Mouse (Mus musculus) naive thymus-derived CD4-positive, alpha-beta T cell, adult 2 months (primary cell): ENCODE results near the gene Sepsecs.
"Not testable (repeated sequence)": the region's sequence is repeated elsewhere in the genome, so short reads cannot be mapped to it uniquely, and the experiment has no call there.

Experiments
- DNase-seq: peaks from one replicate; pipeline ENCODE4 v3.0.0-alpha.2; 2011; ENCODE audit warnings: low read depth

Sepsecs gene

DNA sequence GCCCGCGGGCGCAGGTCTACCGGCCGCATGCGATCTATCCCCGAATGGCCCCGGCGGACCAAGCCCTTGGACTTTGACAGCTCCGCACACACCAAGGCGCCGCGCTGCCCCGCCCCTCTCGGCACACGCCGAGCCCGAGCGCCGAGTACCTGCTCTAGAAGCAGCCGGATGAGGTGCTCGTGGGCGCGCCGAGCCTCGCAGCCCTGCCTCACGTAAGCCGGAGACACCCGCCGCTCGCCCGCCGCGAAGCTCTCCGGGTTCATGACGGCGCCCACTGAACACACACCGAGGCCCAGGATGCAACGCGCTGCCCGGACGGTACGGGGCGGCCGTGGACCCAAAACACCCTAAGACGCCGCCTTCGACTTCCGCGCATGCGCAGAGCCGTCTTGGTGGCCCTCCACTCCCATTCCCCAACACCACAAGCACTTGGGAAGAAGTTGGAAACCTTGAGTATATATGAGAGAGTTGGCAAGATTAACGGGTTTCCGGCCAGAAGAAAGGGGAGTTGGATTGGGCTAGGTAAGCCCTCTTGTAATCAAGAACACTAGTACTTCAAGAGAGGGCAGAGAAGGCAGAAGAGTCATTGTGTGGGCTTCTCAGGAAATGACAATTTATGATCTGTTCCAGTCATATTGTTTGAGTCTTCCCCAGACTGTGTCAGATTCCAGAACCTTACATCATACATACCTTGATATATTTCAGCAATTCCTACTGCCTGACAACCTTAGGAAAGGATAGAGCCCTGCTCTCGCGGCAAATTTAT is at the start of gene Sepsecs:
Sepsecs (minus strand) TSS at position 283 of the 766 bp plus-strand sequence.
- peak; percentile 92 for DNase-seq

DNA sequence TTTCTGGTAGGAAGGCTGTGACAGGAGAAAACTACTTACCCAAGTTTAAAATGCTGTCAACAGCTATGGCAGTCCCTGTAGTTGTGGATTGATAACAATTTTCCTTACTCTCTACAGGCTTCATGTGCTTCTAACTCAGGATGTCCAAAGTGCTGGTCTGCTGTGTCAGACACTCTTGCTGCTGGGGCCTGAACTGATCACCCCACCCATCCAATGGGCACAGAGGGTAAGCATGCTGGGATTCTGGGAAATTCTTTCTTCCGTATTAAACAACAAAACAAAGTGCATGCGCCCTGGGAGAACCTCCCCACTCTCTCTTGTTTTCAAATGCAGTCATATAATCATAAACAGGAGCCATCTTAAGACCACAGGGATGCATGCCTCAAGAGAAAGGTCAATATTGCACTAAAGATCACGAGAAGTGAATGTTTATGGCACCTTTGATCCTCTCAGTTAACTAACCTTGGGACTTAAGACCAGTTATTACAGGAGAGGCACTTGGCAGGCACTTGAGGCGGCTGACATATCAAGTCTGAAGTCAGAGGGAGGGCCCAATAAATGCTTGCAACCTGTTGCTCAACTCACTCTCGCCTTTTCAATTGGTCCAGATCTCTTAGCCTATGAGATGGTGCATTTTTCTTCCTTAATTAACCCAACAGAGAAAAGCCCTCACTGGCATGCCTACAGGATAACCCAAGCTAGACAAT is 47.4 kb upstream of the Sepsecs start:
- no peak for DNase-seq

- DNase-seq: no peak
Observed at GRCm38 (mm10) chr5:52712704-52713103, 43.2 kb upstream of the Sepsecs start.

DNA sequence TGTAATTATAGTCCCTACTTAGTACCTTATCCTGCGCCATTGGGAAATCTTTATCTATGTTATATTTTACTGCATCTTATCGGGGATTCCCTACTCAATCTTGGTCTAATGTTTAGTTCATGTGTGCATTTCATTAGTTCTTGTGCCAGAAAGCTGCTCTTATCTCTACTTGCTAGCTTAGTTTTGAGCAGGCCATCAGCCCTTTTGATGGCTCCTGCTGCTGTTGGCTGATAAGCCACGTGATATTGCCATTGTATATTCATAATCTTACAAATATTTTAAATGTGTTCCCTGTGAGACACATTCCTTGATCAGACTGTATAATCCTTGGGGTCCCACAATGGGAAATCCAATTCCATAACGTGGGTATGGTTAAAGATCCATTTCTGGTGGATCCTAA is 35.1 kb upstream of the Sepsecs start:
- DNase-seq: no peak

DNA sequence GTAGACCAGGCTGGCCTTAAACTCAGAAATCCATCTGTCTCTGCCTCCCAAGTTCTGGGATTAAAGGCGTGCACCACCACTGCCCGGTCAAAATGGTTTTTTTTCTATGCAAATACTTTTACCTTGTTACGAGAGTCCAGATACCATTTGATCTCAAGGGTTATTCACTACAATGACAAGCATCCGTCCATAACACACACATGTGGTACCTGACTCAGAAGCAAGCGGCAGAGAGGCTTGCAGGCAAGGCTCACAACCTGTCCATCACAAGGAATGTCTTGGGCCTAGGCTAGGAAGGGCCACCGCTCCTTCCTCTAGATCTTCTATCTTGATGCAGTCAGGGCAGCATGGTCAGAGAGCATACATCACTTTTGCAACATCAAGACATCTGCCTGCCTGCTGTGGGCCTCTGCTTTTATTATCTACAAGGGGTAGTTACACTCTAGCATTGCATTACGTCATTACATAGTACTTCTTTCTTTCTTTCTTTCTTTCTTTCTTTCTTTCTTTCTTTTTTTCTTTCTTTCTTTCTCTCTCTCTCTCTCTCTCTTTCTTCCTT is 28.5 kb upstream of the Sepsecs start:
- not testable (repeated sequence) for DNase-seq

GRCm38 (mm10) chr5:52697291-52697690 is 27.8 kb upstream of the Sepsecs start:
- DNase-seq: no peak

- DNase-seq: no peak
Observed at GRCm38 (mm10) chr5:52687741-52688455, 18.4 kb upstream of the Sepsecs start.

GRCm38 (mm10) chr5:52681111-52681510 is 11.6 kb upstream of the Sepsecs start:
- DNase-seq: no peak

DNA sequence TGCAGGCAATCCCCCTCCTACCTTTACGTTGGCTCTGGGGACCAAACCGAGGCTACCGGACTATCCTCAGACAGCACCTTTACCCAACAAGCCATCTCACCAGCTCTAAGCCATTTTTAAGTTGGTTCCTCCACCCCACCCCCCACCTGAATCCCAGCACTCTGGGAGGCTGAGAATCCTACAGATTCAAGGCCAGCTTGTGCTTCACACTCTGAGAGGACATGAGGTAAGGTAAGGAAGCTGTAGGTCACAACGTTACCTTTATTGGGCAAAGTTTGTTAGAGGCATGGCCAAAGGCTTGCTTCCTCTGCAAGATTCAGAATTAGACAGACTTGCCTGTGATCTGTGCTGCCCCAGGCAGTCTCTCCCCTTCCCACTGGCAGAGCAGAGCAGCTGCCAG is 10.7 kb upstream of the Sepsecs start:
- no peak for DNase-seq

DNA sequence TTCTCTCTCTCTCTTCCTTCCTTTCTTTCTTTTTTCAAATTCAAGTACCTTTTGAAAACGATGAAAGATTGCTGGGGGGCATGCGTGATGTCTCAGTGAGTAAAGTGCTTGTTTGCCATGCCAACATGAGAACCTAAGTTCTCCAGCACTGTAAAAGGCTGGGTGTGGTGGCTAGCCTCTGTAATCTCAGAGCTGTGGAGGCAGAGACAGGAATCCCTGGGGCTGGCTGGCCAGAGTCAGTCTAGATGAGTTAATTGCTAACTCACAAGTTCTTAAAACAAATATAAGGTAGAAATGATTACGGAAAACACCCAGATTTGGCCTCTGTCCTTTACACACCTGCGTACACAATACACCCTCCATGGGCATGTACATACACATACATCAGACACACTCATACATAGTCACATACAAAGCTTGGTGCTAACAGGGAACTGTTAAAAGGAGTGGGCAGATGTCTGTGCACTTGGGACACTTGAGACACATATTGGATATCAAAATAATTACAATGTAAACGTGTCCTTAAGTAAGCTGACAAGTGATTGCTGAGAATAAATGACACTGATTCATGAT is 9.1 kb upstream of the Sepsecs start:
- DNase-seq: no peak

- DNase-seq: no peak
Observed at GRCm38 (mm10) chr5:52677126-52677525, 7.6 kb upstream of the Sepsecs start.

- DNase-seq: no peak
Observed at GRCm38 (mm10) chr5:52674384-52675069, 5.0 kb upstream of the Sepsecs start.

- DNase-seq: no peak
Observed at GRCm38 (mm10) chr5:52673341-52673740, 3.8 kb upstream of the Sepsecs start.

GRCm38 (mm10) chr5:52670745-52671144 is 1.2 kb upstream of the Sepsecs start:
- DNase-seq: no peak

DNA sequence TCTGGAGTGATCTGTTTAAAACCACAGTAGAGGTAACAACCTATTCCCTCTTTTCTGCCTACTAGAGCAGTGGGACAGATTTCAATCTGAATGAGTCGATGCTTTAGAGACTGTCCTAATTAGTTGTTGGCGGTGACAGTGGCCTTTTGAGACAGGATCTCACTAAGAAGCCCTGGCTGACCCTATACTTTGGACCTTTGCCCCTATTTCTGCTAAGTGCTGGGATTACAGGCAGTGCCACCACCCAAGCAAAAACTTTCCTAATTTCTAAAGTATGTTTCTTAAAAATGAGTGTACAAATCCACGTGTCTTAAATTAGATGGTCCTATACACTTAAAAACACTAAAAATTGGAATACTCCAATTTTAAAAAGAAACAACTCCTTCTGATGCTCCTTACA is 2.7 kb downstream of the Sepsecs start:
- no peak for DNase-seq

GRCm38 (mm10) chr5:52657957-52658356 is 11.6 kb downstream of the Sepsecs start:
- no peak for DNase-seq

DNA sequence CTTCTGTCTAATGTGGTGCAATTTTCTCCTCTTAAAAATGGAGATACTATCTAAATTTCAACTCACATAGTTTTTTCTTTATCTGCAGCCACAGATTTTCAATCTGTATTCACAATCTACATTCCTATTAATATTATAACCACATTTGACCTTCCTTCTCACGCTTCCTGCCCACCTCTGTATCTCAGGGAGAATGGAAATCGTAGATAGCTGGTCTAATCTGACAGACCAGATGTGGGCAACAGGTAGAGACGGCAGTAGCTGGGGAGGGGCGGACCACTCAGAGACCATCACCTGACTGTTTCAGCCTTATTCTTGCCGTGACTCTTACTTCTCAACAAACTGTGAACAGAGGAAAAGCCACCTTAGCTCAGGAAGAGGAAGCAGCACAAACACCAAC is 12.2 kb downstream of the Sepsecs start:
- no peak for DNase-seq

- DNase-seq: no peak
Observed at GRCm38 (mm10) chr5:52655992-52656391, 13.5 kb downstream of the Sepsecs start.

DNA sequence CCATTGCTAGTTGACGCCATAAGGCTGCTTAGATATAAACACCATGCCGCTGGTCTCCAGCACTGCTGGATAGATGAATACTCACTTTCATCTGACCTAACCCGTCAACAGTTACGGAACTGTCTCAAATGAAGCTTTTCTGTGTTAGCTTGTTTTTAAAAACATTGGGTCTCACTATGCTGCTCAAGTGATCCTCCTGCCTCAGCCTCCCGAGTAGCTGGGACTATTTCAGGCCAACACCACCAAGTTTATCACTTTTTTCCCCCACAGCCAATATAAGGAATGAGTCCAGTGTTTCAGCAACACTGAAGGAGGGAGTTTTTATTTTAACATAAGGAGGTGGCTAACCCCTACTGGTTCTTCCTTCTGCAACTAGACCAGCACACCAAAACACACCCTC is 14.5 kb downstream of the Sepsecs start:
- no peak for DNase-seq

GRCm38 (mm10) chr5:52652606-52653005 is 16.9 kb downstream of the Sepsecs start:
- DNase-seq: no peak

GRCm38 (mm10) chr5:52652086-52652485 is 17.4 kb downstream of the Sepsecs start:
- no peak for DNase-seq
